Mouse (Mus musculus) bone marrow macrophage, adult 2 months (primary cell): Measurements from ENCODE around the gene Hacd1.

Source experiments
- CTCF ChIP-seq: IDR thresholded peaks from 2 replicates; pipeline ENCODE4 v1.5.1; 2012; ENCODE audit warnings: low read depth, mild to moderate bottlenecking, low read length, moderate library complexity
- POLR2A ChIP-seq: IDR thresholded peaks from 2 replicates; pipeline ENCODE4 v1.6.1; 2012; ENCODE audit warnings: mild to moderate bottlenecking, low read depth, low read length, borderline replicate concordance

- TF ChIP-seq CTCF = no peak
- no peak for TF ChIP-seq POLR2A
These were observed 198.5 kb downstream of the Hacd1 start for GRCm38 (mm10) chr2:13857461-13857860.
